9 mouse cellular contexts compared by ENCODE assay signal in the genomic region with DNA sequence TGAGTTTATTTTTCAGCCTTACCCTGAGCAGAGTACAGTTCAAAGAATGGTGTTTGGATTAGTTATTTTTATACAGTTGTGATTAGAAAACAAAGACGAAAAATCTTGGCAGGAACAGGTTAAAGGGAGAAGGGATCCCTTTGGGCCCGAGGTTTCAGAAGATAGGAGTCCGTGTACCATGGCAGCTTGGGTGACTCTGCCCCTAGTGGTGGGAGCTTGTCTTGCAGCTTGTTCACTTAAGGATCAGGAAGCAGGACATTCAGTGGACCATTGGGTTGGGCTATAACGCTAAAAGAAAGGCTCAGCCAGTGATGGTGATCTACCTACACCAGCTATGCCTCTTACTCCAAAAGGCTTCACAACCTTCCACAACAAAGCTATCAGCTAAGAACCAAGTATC. TPM values are rescaled to one million over a fixed set of nuclear protein-coding genes. Genes with fewer than 3 reads are reported as not detected.
DNase-seq lines count a peak whose midpoint lies in the region; ATAC-seq lines count a peak whose summit lies in the region.
"Had no signal": no experiment of that assay in that cellular context is flagged by ENCODE, and none has a peak within 500 bp of the region (broad histone marks: within the 10 kb centered on the region; RNA-seq: fewer than 3 reads in every experiment).

No protein-coding gene starts in this region.

- no peak overlapping the region for H3K9ac ChIP-seq in heart, embryonic 12.5 days
- H3K9ac ChIP-seq in midbrain, embryonic 12.5 days (replicated peaks) = no peak overlapping the region
- H3K9ac ChIP-seq: liver, embryonic 13.5 days had no signal

- intact Hi-C loops in heart, postnatal 14 days (cut with DNase I) = loop anchor here (10.0 kb wide), 1 partner anchor 500 kb away; no protein-coding TSS in a partner anchor

- no peak overlapping the region for H3K4me3 ChIP-seq in heart, embryonic 12.5 days
- no peak overlapping the region for H3K4me3 ChIP-seq in midbrain, embryonic 12.5 days
- H3K4me3 ChIP-seq: liver, embryonic 13.5 days had no signal

- no peaks in the 10 kb centered on the region for H3K36me3 ChIP-seq in heart, embryonic 12.5 days
- no peaks in the 10 kb centered on the region for H3K36me3 ChIP-seq in midbrain, embryonic 12.5 days
- H3K36me3 ChIP-seq: liver, embryonic 13.5 days had no signal

- ATAC-seq in heart, embryonic 12.5 days (ENCODE audit: insufficient number of reproducible peaks, low FRiP score) = no peak
- peak; percentile 55; the same call in 1 of the 2 replicates for ATAC-seq in midbrain, embryonic 12.5 days (ENCODE audit: low FRiP score, low read depth)

- no peak overlapping the region for H3K4me2 ChIP-seq in heart, embryonic 12.5 days
- no peak overlapping the region for H3K4me2 ChIP-seq in midbrain, embryonic 12.5 days (replicated peaks)
- H3K4me2 ChIP-seq: liver, embryonic 13.5 days had no signal

- WGBS in heart, embryonic 12.5 days = 11% methylated on average over 4 of the region's 4 CpGs
- WGBS in midbrain, embryonic 12.5 days = 7% methylated on average over 4 of the region's 4 CpGs

- DNase-seq in heart, adult 8-10 months (ENCODE audit: low spot score) = peak; percentile 71
- peak; percentile 47 for DNase-seq in adrenal gland, adult 8-10 months
- peak; percentile 90 for DNase-seq in embryo, embryonic 10 days (ENCODE audit: low spot score)
- peak; percentile 68 to 82 for DNase-seq in heart, postnatal 14 days
- DNase-seq in layer of hippocampus, postnatal 36 days = peak; percentile 56 to 68
- DNase-seq in thymus, postnatal 25 days = peak; percentile 6
- DNase-seq: liver, embryonic 13.5 days had no signal

- H3K27ac ChIP-seq in heart, embryonic 12.5 days (ENCODE audit: poor library complexity, severe bottlenecking) = no peak overlapping the region
- no peak overlapping the region for H3K27ac ChIP-seq in midbrain, embryonic 12.5 days (replicated peaks)
- H3K27ac ChIP-seq: liver, embryonic 13.5 days had no signal

- no peaks in the 10 kb centered on the region for H3K27me3 ChIP-seq in heart, embryonic 12.5 days (replicated peaks)
- peaks cover 4% of the 10 kb centered on the region; the same call in 1 of the 2 replicates for H3K27me3 ChIP-seq in midbrain, embryonic 12.5 days
- H3K27me3 ChIP-seq: liver, embryonic 13.5 days had no signal

- H3K4me1 ChIP-seq in heart, embryonic 12.5 days (replicated peaks) = peaks cover 10% of the 10 kb centered on the region
- peaks cover 15% of the 10 kb centered on the region for H3K4me1 ChIP-seq in midbrain, embryonic 12.5 days
- H3K4me1 ChIP-seq: liver, embryonic 13.5 days had no signal

- no peaks in the 10 kb centered on the region for H3K9me3 ChIP-seq in heart, embryonic 12.5 days (replicated peaks)
- H3K9me3 ChIP-seq in midbrain, embryonic 12.5 days = no peaks in the 10 kb centered on the region
- H3K9me3 ChIP-seq: liver, embryonic 13.5 days had no signal

RNA-seq across cellular contexts. Expression of gene Cdh13, which starts 8.8 kb away (rescaled TPM):
- 100 to 1,000 TPM; 189 to 215 (median 197) TPM for total RNA-seq in heart, adult 8-10 months (2022)
- 44.4 and 46.6 TPM in 2 replicates for polyA plus RNA-seq in heart, embryonic 12.5 days (2016; fragmentation: Nextera tagmentation; extraction: Ambion mirVana)
- 10 to 100 TPM in 1 of 4 experiments, 1 to 10 TPM in 3; 6.9 to 11.9 (median 7.5) TPM for total RNA-seq in adrenal gland, adult 8-10 months (2022)
- 100 to 1,000 TPM; 182 to 194 TPM for total RNA-seq in heart, postnatal 14 days (2021)
- 10 to 100 TPM; 37.3 to 41.5 TPM for total RNA-seq in layer of hippocampus, postnatal 36 days (2021)
- 14.2 and 18.8 TPM in 2 replicates for polyA plus RNA-seq in midbrain, embryonic 12.5 days (2016; fragmentation: Nextera tagmentation; extraction: Ambion mirVana)

Comparison
In these comparisons a context has a peak if more than half of its experiments do, and no peak if none do; other contexts are left out.
1. DNase-seq: peak in every context shown above with its lines; median percentile 90 in embryo, embryonic 10 days; 75 in heart, postnatal 14 days; 71 in heart, adult 8-10 months; 62 in layer of hippocampus, postnatal 36 days; 47 in adrenal gland, adult 8-10 months; 6 in thymus, postnatal 25 days.
2. RNA of gene Cdh13, which starts 8.8 kb away (total RNA-seq): 189 to 215 TPM in heart, adult 8-10 months and 182 to 194 TPM in heart, postnatal 14 days; 37.3 to 41.5 TPM in layer of hippocampus, postnatal 36 days and 6.9 to 11.9 TPM in adrenal gland, adult 8-10 months; every median in the first group is over 4 times any median in the second.